Mouse (Mus musculus) MEL (cell line): ENCODE data around the gene Atr. TPM values are rescaled to one million over a fixed set of nuclear protein-coding genes. Genes with fewer than 3 reads are reported as not detected.

Source experiments
- DNase-seq: peaks from one replicate; pipeline ENCODE4 v3.0.0; 2011; ENCODE audit warnings: low read depth, low spot score
- H3K27ac ChIP-seq: 2 replicates; pipeline ENCODE4 v1.5.1; 2012; ENCODE audit warnings: low read depth, mild to moderate bottlenecking, control low read depth, low read length, moderate library complexity; ENCODE audit not compliant: control insufficient read depth
- H3K27me3 ChIP-seq, 2 experiments: fragments of 150-350 bp in 1 of 2; sonication (generic) in 1 of 2; 2 replicates each; pipeline ENCODE4 v1.6.1; 2012; ENCODE audit warnings: low read length in 2 of 2, mild to moderate bottlenecking in 2 of 2, improper control_type of control experiment in 1 of 2, moderate library complexity in 1 of 2; ENCODE audit not compliant: insufficient read depth in 2 of 2, control insufficient read depth in 1 of 2
- H3K36me3 ChIP-seq, 2 experiments: 2 replicates each; pipeline ENCODE4 v1.6.1; 2012 to 2014; ENCODE audit warnings: low read length in 2 of 2, improper control_type of control experiment in 1 of 2, inconsistent platforms in 1 of 2, mild to moderate bottlenecking in 1 of 2; ENCODE audit not compliant: insufficient read depth in 2 of 2, control insufficient read depth in 1 of 2
- H3K4me1 ChIP-seq, 2 experiments: fragments of 150-350 bp in 1 of 2; sonication (generic) in 1 of 2; 2 replicates each; pipeline ENCODE4 v1.6.1; 2012; ENCODE audit warnings: low read length in 2 of 2, improper control_type of control experiment in 1 of 2, mild to moderate bottlenecking in 1 of 2; ENCODE audit not compliant: insufficient read depth in 2 of 2, control insufficient read depth in 1 of 2
- H3K4me3 ChIP-seq, 2 experiments: fragments of 150-350 bp in 1 of 2; sonication (generic) in 1 of 2; 2 replicates each; pipeline ENCODE4 v1.5.1; 2012; ENCODE audit warnings: low read depth in 2 of 2, low read length in 2 of 2, mild to moderate bottlenecking in 2 of 2, moderate library complexity in 2 of 2, control low read depth in 1 of 2, improper control_type of control experiment in 1 of 2; ENCODE audit not compliant: control insufficient read depth in 1 of 2, insufficient read depth in 1 of 2
- H3K79me2 ChIP-seq: 2 replicates; pipeline ENCODE4 v1.6.1; 2012; ENCODE audit warnings: mild to moderate bottlenecking, low read length, moderate library complexity; ENCODE audit not compliant: control insufficient read depth, poor library complexity, insufficient read depth
- H3K9ac ChIP-seq: 2 replicates; pipeline ENCODE4 v1.6.1; 2012; ENCODE audit warnings: low read depth, mild to moderate bottlenecking, control low read depth, low read length, moderate library complexity; ENCODE audit not compliant: control insufficient read depth, poor library complexity, severe bottlenecking
- H3K9me3 ChIP-seq: fragments of 150-350 bp; sonication (generic); replicated peaks from 2 replicates; pipeline ENCODE4 v1.6.1; 2012; ENCODE audit warnings: mild to moderate bottlenecking, low read length, improper control_type of control experiment, moderate library complexity; ENCODE audit not compliant: insufficient read depth
- CHD1 ChIP-seq: IDR thresholded peaks from 2 replicates; pipeline ENCODE4 v1.6.1; 2012; ENCODE audit warnings: low read depth, mild to moderate bottlenecking, inconsistent platforms, low read length, improper control_type of control experiment
- ELF1 ChIP-seq: IDR thresholded peaks from 2 replicates; pipeline ENCODE4 v1.6.1; 2014; ENCODE audit warnings: low read depth, mild to moderate bottlenecking, inconsistent platforms, low read length, improper control_type of control experiment, moderate library complexity
- ETS1 ChIP-seq: IDR thresholded peaks from 2 replicates; pipeline ENCODE4 v1.6.1; 2012; ENCODE audit warnings: low read depth, mild to moderate bottlenecking, inconsistent platforms, low read length, improper control_type of control experiment, moderate library complexity
- GABPA ChIP-seq: IDR thresholded peaks from 2 replicates; pipeline ENCODE4 v1.6.1; 2012; ENCODE audit warnings: low read depth, mild to moderate bottlenecking, inconsistent platforms, low read length, improper control_type of control experiment, moderate library complexity
- GATA1 ChIP-seq: IDR thresholded peaks from 2 replicates; pipeline ENCODE4 v1.6.1; 2011; ENCODE audit warnings: low read depth, low read length, improper control_type of control experiment
- JUND ChIP-seq: IDR thresholded peaks from 2 replicates; pipeline ENCODE4 v1.6.1; 2011; ENCODE audit warnings: low read depth, mild to moderate bottlenecking, improper control_type of control experiment, low read length
- MAFK ChIP-seq: IDR thresholded peaks from 2 replicates; pipeline ENCODE4 v1.6.1; 2011; ENCODE audit warnings: low read depth, mild to moderate bottlenecking, low read length, improper control_type of control experiment, borderline replicate concordance
- MAX ChIP-seq: IDR thresholded peaks from 2 replicates; pipeline ENCODE4 v1.6.1; 2011; ENCODE audit warnings: low read length, improper control_type of control experiment
- MEF2A ChIP-seq: IDR thresholded peaks from 2 replicates; pipeline ENCODE4 v1.6.1; 2014; ENCODE audit warnings: low read depth, mild to moderate bottlenecking, inconsistent platforms, low read length, improper control_type of control experiment; ENCODE audit not compliant: poor library complexity, insufficient replicate concordance, severe bottlenecking; ENCODE audit errors: extremely low read depth
- MXI1 ChIP-seq: IDR thresholded peaks from 2 replicates; pipeline ENCODE4 v1.6.1; 2011; ENCODE audit warnings: mild to moderate bottlenecking, low read depth, low read length, improper control_type of control experiment
- NELFE ChIP-seq: IDR thresholded peaks from 2 replicates; pipeline ENCODE4 v1.6.1; 2011; ENCODE audit warnings: low read depth, low read length, improper control_type of control experiment
- POLR2A ChIP-seq, 2 experiments: IDR thresholded peaks; 2 replicates each; pipeline ENCODE4 v1.6.1; 2011 to 2012; ENCODE audit warnings: low read length in 2 of 2, mild to moderate bottlenecking in 2 of 2, control low read depth in 1 of 2, improper control_type of control experiment in 1 of 2, low read depth in 1 of 2, moderate library complexity in 1 of 2; ENCODE audit not compliant: control insufficient read depth in 1 of 2, insufficient read depth in 1 of 2, poor library complexity in 1 of 2
- POLR2AphosphoS2 ChIP-seq: IDR thresholded peaks from 2 replicates; pipeline ENCODE4 v1.6.1; 2011; ENCODE audit warnings: low read length, improper control_type of control experiment
- POLR2AphosphoS5 ChIP-seq: IDR thresholded peaks from 2 replicates; pipeline ENCODE4 v1.6.1; 2012; ENCODE audit warnings: low read depth, borderline replicate concordance, mild to moderate bottlenecking, inconsistent platforms, low read length, moderate library complexity, mixed read lengths
- RAD21 ChIP-seq: IDR thresholded peaks from 2 replicates; pipeline ENCODE4 v1.6.1; 2011; ENCODE audit warnings: mild to moderate bottlenecking, low read depth, low read length, improper control_type of control experiment
- RCOR1 ChIP-seq: IDR thresholded peaks from 2 replicates; pipeline ENCODE4 v1.6.1; 2012; ENCODE audit warnings: low read depth, mild to moderate bottlenecking, inconsistent platforms, low read length, improper control_type of control experiment
- SIN3A ChIP-seq: IDR thresholded peaks from 2 replicates; pipeline ENCODE4 v1.6.1; 2012; ENCODE audit warnings: low read length, improper control_type of control experiment, inconsistent platforms
- SMC3 ChIP-seq: IDR thresholded peaks from 2 replicates; pipeline ENCODE4 v1.6.1; 2011; ENCODE audit warnings: low read depth, low read length, improper control_type of control experiment
- TAL1 ChIP-seq: IDR thresholded peaks from 2 replicates; pipeline ENCODE4 v1.6.1; 2012; ENCODE audit warnings: mild to moderate bottlenecking, inconsistent platforms, low read length, moderate library complexity, mixed read lengths
- TBP ChIP-seq: IDR thresholded peaks from 2 replicates; pipeline ENCODE4 v1.8.0; 2011; ENCODE audit warnings: low read depth, low read length, improper control_type of control experiment
- TCF12 ChIP-seq: IDR thresholded peaks from 2 replicates; pipeline ENCODE4 v1.6.1; 2014; ENCODE audit warnings: low read depth, mild to moderate bottlenecking, inconsistent platforms, low read length, improper control_type of control experiment, moderate library complexity
- UBTF ChIP-seq: IDR thresholded peaks from 2 replicates; pipeline ENCODE4 v1.6.1; 2012; ENCODE audit warnings: low read depth, mild to moderate bottlenecking, inconsistent platforms, low read length, improper control_type of control experiment, moderate library complexity, borderline replicate concordance; ENCODE audit not compliant: insufficient read depth
- USF2 ChIP-seq, 2 experiments: IDR thresholded peaks; 2 replicates each; pipeline ENCODE4 v1.6.1; 2011 to 2012; ENCODE audit warnings: improper control_type of control experiment in 2 of 2, low read length in 2 of 2, borderline replicate concordance in 1 of 2, inconsistent platforms in 1 of 2, low read depth in 1 of 2, mild to moderate bottlenecking in 1 of 2; ENCODE audit not compliant: insufficient read depth in 1 of 2
- polyA plus RNA-seq, 2 experiments: library from polyadenylated mRNA; stranded (reverse) in 1 of 2; unstranded in 1 of 2; fragments of >175 nt in 1 of 2; fragments of >200 nt in 1 of 2; gene quantifications; 2 replicates each; pipeline versions ENCODE4 v1.2.1 to v1.2.4; 2012; ENCODE audit warnings: low replicate concordance in 2 of 2, low read depth in 1 of 2; ENCODE audit not compliant: insufficient read length in 2 of 2, insufficient read depth in 1 of 2, missing spikeins in 1 of 2
- total RNA-seq: library from RNA; depleted of rRNA; stranded (reverse); fragments of 300-350 nt; gene quantifications from 2 replicates; pipeline ENCODE4 v1.2.3, GENCODE M21; 2012

Atr gene
- total and polyA plus RNA-seq, 3 experiments: 12.2 to 19.6 TPM; not detected in 1

DNA sequence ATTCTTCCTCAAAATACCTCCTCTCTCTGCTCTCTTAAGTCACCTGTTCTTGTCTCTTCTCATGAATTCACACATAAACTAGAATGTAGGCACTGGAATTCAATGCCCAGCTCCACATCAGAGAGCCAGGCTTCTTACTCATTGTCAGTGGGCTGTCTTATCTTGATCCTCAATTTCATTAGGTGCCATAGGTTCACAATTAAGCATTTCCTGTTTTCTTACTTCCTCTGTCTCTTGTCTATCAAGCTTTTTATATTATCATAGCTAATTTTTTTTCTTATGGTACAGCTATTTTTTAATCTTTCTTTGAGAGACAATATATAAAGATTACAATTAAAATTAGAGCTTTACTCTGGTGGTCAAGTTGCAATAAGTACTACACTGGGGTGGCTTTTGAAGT is 103.7 kb downstream of the Atr start (continued):
- TF ChIP-seq GATA1: peak; percentile 92
- TF ChIP-seq ELF1: no peak
- TF ChIP-seq MAFK: no peak
- 0 out of 2 replicates have a peak, but pooled peaks have one; percentile 11 for TF ChIP-seq CHD1
- TF ChIP-seq ETS1: 0 out of 2 replicates have a peak, but pooled peaks have one; percentile 61
- TF ChIP-seq USF2 (IDR thresholded peaks at IDR 0.05; ENCODE audit: borderline replicate concordance in 1 of 2, insufficient read depth in 1 of 2, low read depth in 1 of 2, low read length in 2 of 2): no peak
- TF ChIP-seq POLR2AphosphoS5: no peak
- TF ChIP-seq POLR2AphosphoS2: no peak
- TF ChIP-seq MEF2A: no peak
- TF ChIP-seq NELFE: no peak
- no peak for TF ChIP-seq GABPA
- TF ChIP-seq JUND: no peak
- TF ChIP-seq MAX: no peak

DNA sequence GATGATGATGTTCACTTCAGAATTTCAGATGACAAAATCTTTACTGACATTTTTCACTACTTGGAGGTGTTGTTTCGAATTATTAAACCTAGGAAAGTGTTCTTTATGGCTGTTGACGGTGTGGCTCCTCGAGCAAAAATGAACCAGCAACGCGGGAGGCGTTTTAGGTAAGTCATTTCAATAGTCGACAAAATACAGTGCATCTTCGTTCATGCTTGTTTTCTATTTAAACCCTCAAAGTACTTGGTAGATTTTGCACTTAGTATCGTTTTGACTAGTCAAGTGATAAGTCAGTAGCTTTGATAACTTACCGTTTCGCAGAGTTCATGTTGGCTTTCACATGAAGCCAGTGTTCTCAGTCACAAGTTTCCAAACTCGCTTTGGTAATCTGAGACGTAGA is 106.6 kb downstream of the Atr start:
- Histone ChIP-seq H3K27ac (no peak overlapping the region), H3K4me3 (no peak overlapping the region), H3K4me1 (peaks cover 9 to 20% of the 10 kb centered on the region in 2 experiments), H3K36me3 (peaks cover 4 to 27% of the 10 kb centered on the region in 2 experiments), H3K9me3 (no peaks in the 10 kb centered on the region), H3K27me3 (no peaks in the 10 kb centered on the region), H3K79me2 (peaks cover 14% of the 10 kb centered on the region), H3K9ac (no peak overlapping the region)
- no peak for DNase-seq
- TF ChIP-seq SIN3A: no peak
- TF ChIP-seq ELF1: no peak
- TF ChIP-seq UBTF: no peak
- no peak for TF ChIP-seq RAD21
- no peak for TF ChIP-seq TBP
- TF ChIP-seq MXI1: no peak
- TF ChIP-seq NELFE: no peak
- TF ChIP-seq RCOR1: no peak
- no peak for TF ChIP-seq TAL1
- no peak for TF ChIP-seq POLR2A (IDR thresholded peaks at IDR 0.05; ENCODE audit: control insufficient read depth in 1 of 2, insufficient read depth in 1 of 2, low read depth in 1 of 2, low read length in 2 of 2, poor library complexity in 1 of 2)
- TF ChIP-seq POLR2AphosphoS2: no peak
- TF ChIP-seq GABPA: no peak
- no peak for TF ChIP-seq CHD1
- no peak for TF ChIP-seq ETS1
- no peak for TF ChIP-seq TCF12
- no peak for TF ChIP-seq SMC3
